Mouse (Mus musculus) neural tube, embryonic 15.5 days (tissue): ENCODE measurements around the gene Bcl2l11. TPM values are rescaled to one million over a fixed set of nuclear protein-coding genes. Genes with fewer than 3 reads are reported as not detected.

Experiments
- ATAC-seq: fragments of 200-750 bp; cut with Nextera tagmentation; 2 replicates; pipeline ENCODE4 v1.8.0; 2017; ENCODE audit warnings: mild to moderate bottlenecking, moderate TSS enrichment, moderate library complexity; ENCODE audit not compliant: low FRiP score
- H3K27ac ChIP-seq: fragments of 300-500 bp; sonication (generic); replicated peaks from 2 replicates; pipeline ENCODE4 v1.5.1; 2015; ENCODE audit warnings: mild to moderate bottlenecking, inconsistent platforms
- H3K27me3 ChIP-seq: fragments of 300-500 bp; sonication (generic); replicated peaks from 2 replicates; pipeline ENCODE4 v1.6.1; 2015; ENCODE audit warnings: inconsistent platforms
- H3K36me3 ChIP-seq: fragments of 300-500 bp; sonication (generic); 2 replicates; pipeline ENCODE4 v1.6.1; 2015; ENCODE audit warnings: inconsistent platforms
- H3K4me1 ChIP-seq: fragments of 300-500 bp; sonication (generic); 2 replicates; pipeline ENCODE4 v1.6.1; 2015; ENCODE audit warnings: inconsistent platforms
- H3K4me2 ChIP-seq: fragments of 300-500 bp; sonication (generic); 2 replicates; pipeline ENCODE4 v1.6.1; 2015; ENCODE audit warnings: inconsistent platforms, mild to moderate bottlenecking, moderate library complexity
- H3K4me3 ChIP-seq: fragments of 300-500 bp; sonication (generic); replicated peaks from 2 replicates; pipeline ENCODE4 v1.5.1; 2015; ENCODE audit warnings: mild to moderate bottlenecking, inconsistent platforms
- H3K9ac ChIP-seq: fragments of 300-500 bp; sonication (generic); replicated peaks from 2 replicates; pipeline ENCODE4 v1.6.1; 2015; ENCODE audit warnings: mild to moderate bottlenecking, inconsistent platforms
- H3K9me3 ChIP-seq: fragments of 300-500 bp; sonication (generic); replicated peaks from 2 replicates; pipeline ENCODE4 v1.6.1; 2016; ENCODE audit warnings: inconsistent platforms
- WGBS: fragments of 180-500 bp; shearing (Covaris S2); methylation state at CpG from one replicate; pipeline ENCODE4 v1.1.7; 2015; ENCODE audit warnings: mixed read lengths; 5-methylcytosine and 5-hydroxymethylcytosine counted together
- polyA plus RNA-seq: library from polyadenylated mRNA; unstranded; fragments of >200 nt; fragmentation: Nextera tagmentation; extraction: Ambion mirVana; gene quantifications from 2 replicates; pipeline ENCODE4 v1.2.1, GENCODE M21; 2015

The Bcl2l11 gene
- polyA plus RNA-seq, 1 experiment from 2014 or later = 10.1 TPM

- Histone ChIP-seq H3K27ac (no peak overlapping the region), H3K27me3 (no peaks in the 10 kb centered on the region), H3K36me3 (no peaks in the 10 kb centered on the region), H3K9ac (no peak overlapping the region), H3K9me3 (no peaks in the 10 kb centered on the region), H3K4me1 (no peaks in the 10 kb centered on the region), H3K4me3 (no peak overlapping the region), H3K4me2 (no peak overlapping the region)
- ATAC-seq = no peak
- 32% methylated on average over 4 of the region's 4 CpGs for WGBS
These were observed 10.3 kb upstream of the Bcl2l11 start for GRCm38 (mm10) chr2:128115579-128115978.

GRCm38 (mm10) chr2:128117605-128118004, 8.2 kb upstream of the Bcl2l11 start:
- ATAC-seq = no peak
- Histone ChIP-seq H3K4me2 (no peak overlapping the region), H3K9ac (no peak overlapping the region), H3K36me3 (no peaks in the 10 kb centered on the region), H3K4me1 (peaks cover 5% of the 10 kb centered on the region), H3K4me3 (no peak overlapping the region), H3K27me3 (peaks cover 10% of the 10 kb centered on the region), H3K9me3 (no peaks in the 10 kb centered on the region), H3K27ac (no peak overlapping the region)
- WGBS = 68% methylated on average over 7 of the region's 7 CpGs

DNA sequence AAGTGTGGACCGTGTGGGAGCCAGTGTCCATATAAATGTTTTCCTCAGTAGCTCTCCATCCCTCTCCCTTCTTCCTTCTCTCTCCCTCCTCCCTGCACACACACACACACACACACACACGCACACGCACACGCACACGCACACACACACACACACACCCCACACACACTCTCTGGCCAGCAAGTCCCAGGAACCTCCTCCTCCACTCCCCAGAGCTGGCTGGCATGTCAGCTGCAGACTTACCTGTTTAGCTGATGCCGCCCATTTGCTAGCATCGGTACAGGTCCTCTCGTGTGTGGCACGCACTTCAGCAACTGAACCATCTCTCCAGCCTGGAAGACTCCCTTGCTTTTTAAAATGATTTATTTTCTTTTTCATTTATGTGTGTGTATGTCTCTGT, 6.9 kb upstream of the Bcl2l11 start:
- no peak overlapping the region for H3K4me3 ChIP-seq
- no peaks in the 10 kb centered on the region for H3K9me3 ChIP-seq
- 93% methylated on average over 9 of the region's 9 CpGs for WGBS
- no peak overlapping the region for H3K9ac ChIP-seq
- H3K4me2 ChIP-seq = no peak overlapping the region
- peaks cover 18% of the 10 kb centered on the region for H3K4me1 ChIP-seq
- H3K36me3 ChIP-seq = no peaks in the 10 kb centered on the region
- no peak for ATAC-seq
- peaks cover 23% of the 10 kb centered on the region for H3K27me3 ChIP-seq
- no peak overlapping the region for H3K27ac ChIP-seq

DNA sequence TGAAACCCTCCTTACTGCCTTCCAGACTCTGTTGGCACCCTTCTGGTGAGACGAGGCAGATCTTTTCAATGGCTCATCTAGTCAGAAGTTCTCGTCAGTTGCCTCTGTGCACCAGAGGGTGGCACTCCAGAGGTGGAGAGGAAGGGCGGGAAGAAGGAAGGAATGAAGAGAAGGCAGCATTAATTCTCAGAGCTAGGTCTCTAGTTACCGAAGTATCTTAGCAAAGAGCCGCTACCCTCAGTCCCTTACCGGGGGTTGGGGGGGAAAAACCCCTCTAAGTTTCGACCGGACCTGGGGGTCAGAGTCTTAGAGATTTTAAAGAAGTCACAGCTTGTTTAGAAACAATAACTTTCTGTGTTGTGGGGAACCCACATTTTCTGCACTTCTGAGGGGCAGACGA, 3.3 kb upstream of the Bcl2l11 start:
- Histone ChIP-seq H3K36me3 (no peaks in the 10 kb centered on the region), H3K9ac (no peak overlapping the region), H3K27me3 (peaks cover 32% of the 10 kb centered on the region), H3K4me1 (peaks cover 45% of the 10 kb centered on the region), H3K27ac (no peak overlapping the region), H3K9me3 (no peaks in the 10 kb centered on the region), H3K4me3 (peak overlapping the region; percentile 70), H3K4me2 (peak overlapping the region; percentile 100)
- no peak for ATAC-seq
- 1% methylated on average over 9 of the region's 9 CpGs for WGBS

GRCm38 (mm10) chr2:128122891-128123771, 2.7 kb upstream of the Bcl2l11 start:
- no peaks in the 10 kb centered on the region for H3K36me3 ChIP-seq
- 2% methylated on average over 40 of the region's 40 CpGs for WGBS
- H3K4me1 ChIP-seq = peaks cover 47% of the 10 kb centered on the region
- ATAC-seq = no peak
- no peaks in the 10 kb centered on the region for H3K9me3 ChIP-seq
- H3K4me3 ChIP-seq = peak overlapping the region; percentile 70
- no peak overlapping the region for H3K27ac ChIP-seq
- H3K9ac ChIP-seq = 0 out of 2 replicates have a peak overlapping the region, but pooled peaks have one; percentile 41
- H3K27me3 ChIP-seq = peaks cover 32% of the 10 kb centered on the region
- H3K4me2 ChIP-seq = peak overlapping the region; percentile 100

GRCm38 (mm10) chr2:128123921-128124683, 1.7 kb upstream of the Bcl2l11 start:
- 4% methylated on average over 23 of the region's 23 CpGs for WGBS
- Histone ChIP-seq H3K9ac (peak overlapping the region; percentile 41; the same call in 1 of the 2 replicates), H3K9me3 (no peaks in the 10 kb centered on the region)

DNA sequence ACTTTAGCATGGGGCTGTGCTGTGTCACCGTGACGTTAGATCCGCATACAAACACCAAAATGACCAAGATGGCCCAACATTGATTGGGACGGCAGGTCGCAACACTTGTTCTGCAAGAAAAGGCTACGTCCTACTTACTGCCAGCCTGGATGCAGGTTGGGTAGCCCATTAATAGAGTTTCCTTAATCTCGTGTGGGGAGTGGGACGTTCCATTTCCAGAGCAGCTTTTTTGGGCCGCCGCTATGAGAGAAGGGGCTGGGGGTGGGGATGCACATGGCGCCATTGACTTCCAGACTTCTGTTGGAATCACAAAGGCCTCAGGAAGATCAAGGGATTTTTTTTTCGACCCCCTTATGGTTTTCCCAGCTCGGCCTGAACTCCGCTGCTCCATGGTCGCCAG, 1.1 kb upstream of the Bcl2l11 start:
- peak overlapping the region; percentile 70 for H3K4me3 ChIP-seq
- WGBS = 5% methylated on average over 15 of the region's 15 CpGs
- peaks cover 32% of the 10 kb centered on the region for H3K27me3 ChIP-seq
- H3K36me3 ChIP-seq = no peaks in the 10 kb centered on the region
- 0 out of 2 replicates have a peak overlapping the region, but pooled peaks have one; percentile 68 for H3K9ac ChIP-seq
- H3K4me1 ChIP-seq = peaks cover 54% of the 10 kb centered on the region
- no peaks in the 10 kb centered on the region for H3K9me3 ChIP-seq
- ATAC-seq = no peak
- H3K4me2 ChIP-seq = peak overlapping the region; percentile 100
- no peak overlapping the region for H3K27ac ChIP-seq

More at GRCm38 (mm10) chr2:128123921-128124683, 1.7 kb upstream of the Bcl2l11 start:
- peaks cover 32% of the 10 kb centered on the region for H3K27me3 ChIP-seq
- H3K4me3 ChIP-seq = peak overlapping the region; percentile 70
- no peak for ATAC-seq
- H3K27ac ChIP-seq = no peak overlapping the region
- peaks cover 54% of the 10 kb centered on the region for H3K4me1 ChIP-seq
- no peaks in the 10 kb centered on the region for H3K36me3 ChIP-seq
- H3K4me2 ChIP-seq = peak overlapping the region; percentile 100

- ATAC-seq = 0 out of 2 replicates have a peak, but pooled peaks have one; percentile 1
- H3K27me3 ChIP-seq = peaks cover 32% of the 10 kb centered on the region
- H3K27ac ChIP-seq = peak overlapping the region; percentile 78
- peak overlapping the region; percentile 70 for H3K4me3 ChIP-seq
- H3K4me1 ChIP-seq = peaks cover 60% of the 10 kb centered on the region
- H3K36me3 ChIP-seq = peaks cover 2% of the 10 kb centered on the region; the same call in 1 of the 2 replicates
- H3K9me3 ChIP-seq = no peaks in the 10 kb centered on the region
- peak overlapping the region; percentile 68 for H3K9ac ChIP-seq
- under 1% methylated on average over 35 of the region's 35 CpGs for WGBS
- H3K4me2 ChIP-seq = peak overlapping the region; percentile 100
These were observed 783 bp downstream of the Bcl2l11 start for GRCm38 (mm10) chr2:128126591-128127051.

GRCm38 (mm10) chr2:128127121-128127671, 1.4 kb downstream of the Bcl2l11 start:
- peak overlapping the region; percentile 100 for H3K4me2 ChIP-seq
- peaks cover 4% of the 10 kb centered on the region; the same call in 1 of the 2 replicates for H3K36me3 ChIP-seq
- H3K9ac ChIP-seq = peak overlapping the region; percentile 68
- under 1% methylated on average over 67 of the region's 67 CpGs for WGBS
- peaks cover 27% of the 10 kb centered on the region for H3K27me3 ChIP-seq
- peak overlapping the region; percentile 70 for H3K4me3 ChIP-seq
- ATAC-seq = peak; percentile 89
- H3K27ac ChIP-seq = peak overlapping the region; percentile 83
- H3K4me1 ChIP-seq = peaks cover 59% of the 10 kb centered on the region
- no peaks in the 10 kb centered on the region for H3K9me3 ChIP-seq

- peaks cover 21% of the 10 kb centered on the region for H3K27me3 ChIP-seq
- WGBS = 0% methylated on average over 46 of the region's 48 CpGs
- peak overlapping the region; percentile 83 for H3K27ac ChIP-seq
- peaks cover 4% of the 10 kb centered on the region; the same call in 1 of the 2 replicates for H3K36me3 ChIP-seq
- ATAC-seq = peak; percentile 15
- H3K9ac ChIP-seq = peak overlapping the region; percentile 63
- peaks cover 53% of the 10 kb centered on the region for H3K4me1 ChIP-seq
- peak overlapping the region; percentile 70 for H3K4me3 ChIP-seq
- H3K9me3 ChIP-seq = no peaks in the 10 kb centered on the region
- H3K4me2 ChIP-seq = peak overlapping the region; percentile 100
These were observed 2.0 kb downstream of the Bcl2l11 start for GRCm38 (mm10) chr2:128127691-128128292.

DNA sequence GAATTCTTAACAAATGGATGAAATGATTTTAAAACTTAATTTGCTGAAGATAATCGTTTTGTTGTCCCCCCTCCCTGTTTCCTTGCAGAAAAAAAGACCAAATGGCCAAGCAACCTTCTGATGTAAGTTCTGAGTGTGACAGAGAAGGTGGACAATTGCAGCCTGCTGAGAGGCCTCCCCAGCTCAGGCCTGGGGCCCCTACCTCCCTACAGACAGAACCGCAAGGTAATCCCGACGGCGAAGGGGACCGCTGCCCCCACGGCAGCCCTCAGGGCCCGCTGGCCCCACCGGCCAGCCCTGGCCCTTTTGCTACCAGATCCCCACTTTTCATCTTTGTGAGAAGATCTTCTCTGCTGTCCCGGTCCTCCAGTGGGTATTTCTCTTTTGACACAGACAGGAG, 2.7 kb downstream of the Bcl2l11 start:
- Histone ChIP-seq H3K27me3 (peaks cover 14% of the 10 kb centered on the region), H3K4me2 (peak overlapping the region; percentile 100), H3K9me3 (no peaks in the 10 kb centered on the region), H3K27ac (no peak overlapping the region), H3K36me3 (peaks cover 4% of the 10 kb centered on the region; the same call in 1 of the 2 replicates), H3K4me1 (peaks cover 46% of the 10 kb centered on the region), H3K9ac (peak overlapping the region; percentile 63; the same call in 1 of the 2 replicates), H3K4me3 (peak overlapping the region; percentile 70)
- 28% methylated on average over 10 of the region's 10 CpGs for WGBS
- no peak for ATAC-seq
